Mouse (Mus musculus): ENCODE data around the gene Calml4.

Calml4 gene

DNA sequence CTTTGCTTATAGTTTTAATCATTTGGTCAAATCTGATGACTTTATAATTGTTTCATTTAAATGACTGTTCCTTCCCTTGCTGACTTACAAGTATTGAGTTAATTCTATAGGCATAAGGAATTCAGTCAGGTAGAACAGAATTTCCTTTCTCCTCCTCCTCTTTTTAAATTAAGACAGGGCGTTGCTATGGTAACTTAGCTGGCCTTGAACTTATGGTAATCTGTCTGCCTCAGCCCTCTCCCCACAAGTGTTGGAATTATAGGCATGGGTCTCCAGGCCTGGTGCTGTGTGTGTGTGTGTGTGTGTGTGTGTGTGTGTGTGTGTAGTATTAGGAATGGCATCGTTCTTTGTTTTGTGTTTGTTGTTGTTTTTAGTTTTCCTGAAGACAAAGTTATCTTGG is 43.9 kb downstream of the Calml4 start:
- no peak for DNase-seq (ENCODE audit: low read depth)

DNA sequence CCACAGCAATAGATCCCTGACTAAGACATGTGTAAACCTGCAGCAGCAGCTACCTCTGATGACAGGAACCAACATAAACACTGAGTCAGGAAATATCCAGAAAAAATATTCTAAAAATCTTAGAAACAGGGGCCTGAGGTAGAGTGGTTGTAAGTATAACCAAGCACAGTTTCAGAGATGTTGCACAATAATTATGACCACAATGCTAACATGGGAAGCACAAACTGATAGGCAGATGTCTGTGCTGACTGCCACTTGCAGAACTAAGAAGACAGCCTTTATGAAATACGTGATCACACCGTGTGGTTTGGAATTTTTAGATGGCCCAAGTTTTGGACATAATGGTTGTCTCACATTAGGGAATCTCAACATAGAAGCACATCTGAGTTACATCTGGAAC is 46.0 kb downstream of the Calml4 start:
- DNase-seq (ENCODE audit: low read depth): no peak

DNA sequence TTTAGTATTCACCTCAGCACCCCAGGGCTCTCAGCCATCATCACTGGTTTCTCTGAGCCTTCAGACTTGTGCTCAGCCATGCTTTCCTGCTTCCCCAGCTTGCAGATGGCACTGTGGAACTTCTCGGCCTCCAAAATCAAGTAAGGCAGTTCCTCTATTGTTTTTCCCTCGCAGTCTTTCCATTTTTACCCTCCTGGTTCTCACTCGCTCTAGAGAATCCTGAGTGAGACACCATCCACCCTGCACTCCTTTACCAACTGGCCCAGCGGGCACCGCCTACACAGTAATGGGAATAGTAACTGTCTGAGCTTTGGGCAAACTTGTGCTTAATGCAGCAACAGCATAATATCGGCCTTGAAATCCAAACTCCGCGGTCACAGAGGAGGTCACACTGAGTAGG is 47.2 kb downstream of the Calml4 start:
- no peak for DNase-seq (ENCODE audit: low read depth)

DNA sequence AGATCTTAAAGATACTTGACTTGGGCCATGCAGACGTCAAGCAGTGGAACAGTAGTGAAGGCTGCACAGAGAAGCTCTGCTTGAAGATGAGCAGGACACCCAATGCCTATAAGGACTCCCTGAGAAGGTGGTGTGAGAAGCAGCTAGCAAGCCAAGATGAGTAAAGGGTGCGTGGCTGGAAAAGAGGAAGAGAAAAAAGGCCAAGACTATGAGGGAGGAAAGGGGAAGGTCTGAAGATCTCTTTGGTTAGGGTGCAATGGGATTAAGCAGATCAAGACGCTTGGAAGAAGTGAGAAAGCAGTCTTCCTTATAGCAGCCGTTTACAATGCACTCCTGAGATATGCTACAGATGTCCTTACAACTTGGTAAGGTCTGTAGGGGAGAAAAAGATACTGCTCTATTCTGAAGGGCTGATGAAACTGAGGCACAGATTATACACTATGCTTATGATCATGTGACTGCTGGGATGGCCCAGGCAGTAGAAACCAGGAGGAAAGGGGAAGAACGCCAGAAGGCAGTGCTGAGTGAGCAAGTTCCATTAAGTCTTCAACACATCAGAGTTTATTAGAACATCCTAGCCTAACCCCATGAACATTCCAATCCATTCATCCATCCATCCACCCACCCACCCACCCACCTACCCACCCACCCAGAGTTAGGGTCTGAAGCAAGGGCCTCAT is 55.6 kb downstream of the Calml4 start:
- no peak for DNase-seq (ENCODE audit: low read depth)

DNA sequence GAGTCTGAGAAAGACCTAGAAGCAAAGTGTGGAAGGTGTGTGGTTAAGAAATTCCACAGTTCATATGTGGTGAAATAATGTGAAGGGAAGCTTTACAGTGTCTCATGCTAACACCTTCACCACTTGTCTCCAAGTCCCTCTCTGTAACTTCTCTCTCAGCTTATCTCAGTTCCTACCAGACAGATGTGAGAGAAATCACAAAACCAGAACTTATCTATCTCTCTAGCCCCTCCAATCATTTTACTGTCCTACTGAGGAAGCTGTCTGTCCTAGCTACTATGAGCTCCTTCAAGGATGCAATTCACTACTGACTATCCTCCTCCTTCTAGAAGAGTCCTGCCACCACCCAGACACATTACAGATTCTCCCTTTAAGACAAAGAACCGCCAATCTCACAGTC is 59.2 kb downstream of the Calml4 start:
- no peak for DNase-seq (ENCODE audit: low read depth)

DNA sequence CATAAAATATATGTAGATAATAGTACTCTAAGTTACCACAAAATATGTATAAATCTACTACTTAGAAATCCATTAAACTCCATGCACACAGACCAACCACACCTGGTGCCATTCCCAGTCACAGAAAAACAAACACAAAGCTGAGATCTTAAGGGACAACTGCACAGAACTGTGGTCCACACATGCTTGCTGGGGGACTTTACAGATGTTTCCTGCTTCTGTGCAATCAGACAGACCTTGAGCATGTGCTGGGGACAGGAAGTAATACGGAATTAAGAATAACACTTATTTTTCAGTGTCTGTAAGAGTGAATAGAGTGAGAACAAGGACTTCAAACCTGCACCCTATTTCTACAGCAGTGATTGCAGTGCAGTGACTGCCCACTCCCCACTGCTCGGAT is 63.0 kb downstream of the Calml4 start:
- no peak for DNase-seq (ENCODE audit: low read depth)

DNA sequence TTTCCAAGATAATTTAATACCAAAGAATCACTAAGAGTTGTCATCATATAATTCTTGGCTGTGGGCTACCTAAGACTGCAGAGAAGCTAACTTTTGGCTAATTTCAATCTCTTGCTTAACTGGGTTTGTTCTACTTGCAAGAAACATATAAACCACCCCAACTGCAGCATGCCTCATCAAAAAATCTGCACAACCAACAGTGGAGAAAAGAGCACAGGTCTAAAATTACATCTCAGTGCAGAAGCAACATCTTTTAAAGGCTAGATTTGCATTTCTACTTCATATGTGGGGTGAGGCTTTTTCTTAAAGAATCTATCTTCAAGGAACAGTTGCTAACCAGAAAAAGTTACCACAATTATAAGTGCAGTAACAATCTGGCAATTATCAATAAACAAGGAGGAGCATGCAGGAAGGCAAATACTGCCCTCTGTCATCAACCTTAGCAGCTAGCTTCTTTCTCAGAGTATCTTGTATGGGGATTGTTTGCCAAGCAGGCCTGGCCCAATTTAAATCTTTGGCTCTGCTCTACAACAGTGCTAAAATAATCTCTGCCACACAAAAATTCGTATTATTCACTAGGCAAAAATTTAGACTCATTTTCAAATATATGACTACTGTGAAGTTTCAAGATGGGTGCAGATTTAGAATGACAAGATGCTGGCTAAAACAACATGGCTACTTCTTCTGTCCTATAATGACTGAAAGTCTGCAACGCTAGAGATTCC is 67.2 kb downstream of the Calml4 start:
- no peak for DNase-seq (ENCODE audit: low read depth)

All from c-Kit-positive CD71-negative TER-119-negative erythroid progenitor cells, embryonic 14.5 days (primary cell).